Mouse (Mus musculus) heart, embryonic 13.5 days (tissue): ENCODE data around the gene Slc12a3. TPM values are rescaled to one million over a fixed set of nuclear protein-coding genes. Genes with fewer than 3 reads are reported as not detected.

Experiments
- ATAC-seq: fragments of 200-750 bp; cut with Nextera tagmentation; 2 replicates; pipeline ENCODE4 v1.8.0; 2017; ENCODE audit warnings: moderate TSS enrichment; ENCODE audit not compliant: insufficient number of reproducible peaks, low FRiP score, low TSS enrichment; ENCODE audit errors: extremely low read depth
- H3K27ac ChIP-seq: fragments of 300-500 bp; sonication (generic); replicated peaks from 2 replicates; pipeline ENCODE4 v1.5.1; 2015; ENCODE audit warnings: moderate library complexity, mild to moderate bottlenecking, inconsistent platforms
- H3K27me3 ChIP-seq: fragments of 300-500 bp; sonication (generic); replicated peaks from 2 replicates; pipeline ENCODE4 v1.6.1; 2015; ENCODE audit warnings: mild to moderate bottlenecking, inconsistent platforms
- H3K36me3 ChIP-seq: fragments of 300-500 bp; sonication (generic); 2 replicates; pipeline ENCODE4 v1.6.1; 2015; ENCODE audit warnings: mild to moderate bottlenecking, inconsistent platforms
- H3K4me1 ChIP-seq: fragments of 300-500 bp; sonication (generic); 2 replicates; pipeline ENCODE4 v1.6.1; 2015; ENCODE audit warnings: inconsistent platforms
- H3K4me2 ChIP-seq: fragments of 300-500 bp; sonication (generic); 2 replicates; pipeline ENCODE4 v1.6.1; 2015; ENCODE audit warnings: inconsistent platforms, mild to moderate bottlenecking, moderate library complexity
- H3K4me3 ChIP-seq: fragments of 300-500 bp; sonication (generic); 2 replicates; pipeline ENCODE4 v1.5.1; 2015; ENCODE audit warnings: moderate library complexity, mild to moderate bottlenecking, inconsistent platforms
- H3K9ac ChIP-seq: fragments of 300-500 bp; sonication (generic); 2 replicates; pipeline ENCODE4 v1.6.1; 2015; ENCODE audit warnings: inconsistent platforms, mild to moderate bottlenecking, moderate library complexity
- H3K9me3 ChIP-seq: fragments of 300-500 bp; sonication (generic); 2 replicates; pipeline ENCODE4 v1.6.1; 2016; ENCODE audit warnings: inconsistent platforms
- WGBS: fragments of 180-500 bp; shearing (Covaris S2); methylation state at CpG from one replicate; pipeline ENCODE4 v1.1.7; 2015; ENCODE audit warnings: mixed read lengths; 5-methylcytosine and 5-hydroxymethylcytosine counted together
- polyA plus RNA-seq: library from polyadenylated mRNA; unstranded; fragments of >200 nt; fragmentation: Nextera tagmentation; extraction: Ambion mirVana; gene quantifications from 2 replicates; pipeline ENCODE4 v1.2.1, GENCODE M21; 2015

Slc12a3 gene
- polyA plus RNA-seq, 1 experiment from 2014 or later: not detected

DNA sequence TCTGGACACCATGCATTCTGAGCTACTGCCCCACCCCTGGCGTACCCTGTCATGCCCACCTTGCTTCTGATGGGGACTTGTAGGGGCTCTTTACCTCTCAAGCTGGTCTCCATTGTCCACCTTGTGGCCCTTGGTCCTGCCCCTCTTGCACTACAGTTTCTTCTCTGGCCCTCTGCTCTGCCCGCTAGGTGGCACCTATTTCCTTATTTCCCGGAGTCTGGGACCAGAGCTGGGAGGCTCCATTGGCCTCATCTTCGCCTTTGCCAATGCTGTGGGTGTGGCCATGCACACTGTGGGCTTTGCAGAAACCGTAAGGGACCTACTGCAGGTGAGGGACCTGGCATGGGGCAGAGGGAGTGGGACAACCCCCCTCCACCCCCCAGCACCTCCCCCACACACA, 4.3 kb downstream of the Slc12a3 start:
- no peak for ATAC-seq
- 44% methylated on average over 5 of the region's 5 CpGs for WGBS
- Histone ChIP-seq H3K4me3 (no peak overlapping the region), H3K27ac (no peak overlapping the region), H3K9ac (no peak overlapping the region), H3K27me3 (peaks cover 31% of the 10 kb centered on the region), H3K9me3 (no peaks in the 10 kb centered on the region), H3K36me3 (no peaks in the 10 kb centered on the region), H3K4me1 (no peaks in the 10 kb centered on the region), H3K4me2 (no peak overlapping the region)

GRCm38 (mm10) chr8:94337559-94337958, 8.6 kb downstream of the Slc12a3 start:
- Histone ChIP-seq H3K27me3 (0 out of 2 replicates have a peak, but pooled peaks cover 5% of the 10 kb centered on the region), H3K4me2 (no peak overlapping the region), H3K9me3 (no peaks in the 10 kb centered on the region), H3K9ac (no peak overlapping the region), H3K4me3 (no peak overlapping the region), H3K4me1 (no peaks in the 10 kb centered on the region), H3K27ac (no peak overlapping the region), H3K36me3 (no peaks in the 10 kb centered on the region)
- 68% methylated on average over 8 of the region's 8 CpGs for WGBS
- no peak for ATAC-seq

- Histone ChIP-seq H3K4me1 (peaks cover 5% of the 10 kb centered on the region; the same call in 1 of the 2 replicates), H3K9me3 (no peaks in the 10 kb centered on the region), H3K4me3 (no peak overlapping the region), H3K36me3 (no peaks in the 10 kb centered on the region), H3K9ac (no peak overlapping the region), H3K27ac (no peak overlapping the region), H3K27me3 (0 out of 2 replicates have a peak, but pooled peaks cover 5% of the 10 kb centered on the region), H3K4me2 (no peak overlapping the region)
- ATAC-seq: no peak
- WGBS: 69% methylated on average over 7 of the region's 7 CpGs
Observed at GRCm38 (mm10) chr8:94340796-94341195, 11.8 kb downstream of the Slc12a3 start.

- H3K4me3 ChIP-seq: no peak overlapping the region
- H3K4me1 ChIP-seq: peaks cover 5% of the 10 kb centered on the region; the same call in 1 of the 2 replicates
- no peak overlapping the region for H3K9ac ChIP-seq
- WGBS: 83% methylated on average over 10 of the region's 10 CpGs
- H3K27ac ChIP-seq: no peak overlapping the region
- 0 out of 2 replicates have a peak, but pooled peaks cover 5% of the 10 kb centered on the region for H3K27me3 ChIP-seq
- H3K9me3 ChIP-seq: no peaks in the 10 kb centered on the region
- ATAC-seq: no peak
- no peaks in the 10 kb centered on the region for H3K36me3 ChIP-seq
- no peak overlapping the region for H3K4me2 ChIP-seq
Observed at GRCm38 (mm10) chr8:94342691-94343090, 13.7 kb downstream of the Slc12a3 start.

- no peak overlapping the region for H3K4me2 ChIP-seq
- H3K27ac ChIP-seq: no peak overlapping the region
- no peak overlapping the region for H3K9ac ChIP-seq
- H3K36me3 ChIP-seq: no peaks in the 10 kb centered on the region
- H3K9me3 ChIP-seq: no peaks in the 10 kb centered on the region
- peaks cover 5% of the 10 kb centered on the region; the same call in 1 of the 2 replicates for H3K4me1 ChIP-seq
- no peak overlapping the region for H3K4me3 ChIP-seq
- ATAC-seq: no peak
- H3K27me3 ChIP-seq: 0 out of 2 replicates have a peak, but pooled peaks cover 5% of the 10 kb centered on the region
- 8% methylated on average over 6 of the region's 6 CpGs for WGBS
Observed at GRCm38 (mm10) chr8:94343290-94343689, 14.3 kb downstream of the Slc12a3 start.

- no peak for ATAC-seq
- H3K36me3 ChIP-seq: no peaks in the 10 kb centered on the region
- no peak overlapping the region for H3K9ac ChIP-seq
- H3K27ac ChIP-seq: no peak overlapping the region
- H3K4me2 ChIP-seq: no peak overlapping the region
- no peak overlapping the region for H3K4me3 ChIP-seq
- no peaks in the 10 kb centered on the region for H3K9me3 ChIP-seq
- peaks cover 5% of the 10 kb centered on the region; the same call in 1 of the 2 replicates for H3K4me1 ChIP-seq
- WGBS: 77% methylated on average over 11 of the region's 11 CpGs
- 0 out of 2 replicates have a peak, but pooled peaks cover 5% of the 10 kb centered on the region for H3K27me3 ChIP-seq
Observed at GRCm38 (mm10) chr8:94343778-94344320, 14.8 kb downstream of the Slc12a3 start.

DNA sequence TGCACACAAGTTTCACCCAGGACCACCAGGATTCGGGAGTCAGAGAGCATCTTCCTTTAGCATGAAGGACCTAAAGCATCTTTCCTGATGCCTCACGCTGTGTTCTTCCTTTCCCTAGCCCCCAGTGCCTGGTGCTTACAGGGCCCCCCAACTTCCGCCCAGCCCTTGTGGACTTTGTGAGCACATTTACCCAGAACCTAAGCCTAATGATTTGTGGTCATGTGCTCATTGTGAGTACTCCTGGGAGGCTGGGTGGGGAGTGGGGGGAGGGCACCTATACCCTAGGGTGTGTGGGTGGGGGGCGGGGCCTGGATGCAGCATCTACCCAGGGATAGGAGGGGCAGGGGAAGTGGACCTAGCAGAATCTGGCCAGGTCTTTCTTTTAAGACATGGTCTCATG, 16.7 kb downstream of the Slc12a3 start:
- Histone ChIP-seq H3K4me3 (no peak overlapping the region), H3K9ac (no peak overlapping the region), H3K27me3 (0 out of 2 replicates have a peak, but pooled peaks cover 5% of the 10 kb centered on the region), H3K9me3 (no peaks in the 10 kb centered on the region), H3K27ac (no peak overlapping the region), H3K4me1 (peaks cover 5% of the 10 kb centered on the region; the same call in 1 of the 2 replicates), H3K4me2 (no peak overlapping the region), H3K36me3 (no peaks in the 10 kb centered on the region)
- 78% methylated on average over 4 of the region's 4 CpGs for WGBS
- ATAC-seq: no peak

GRCm38 (mm10) chr8:94346264-94346663, 17.3 kb downstream of the Slc12a3 start:
- ATAC-seq: no peak
- no peak overlapping the region for H3K4me3 ChIP-seq
- H3K27me3 ChIP-seq: 0 out of 2 replicates have a peak, but pooled peaks cover 5% of the 10 kb centered on the region
- peaks cover 5% of the 10 kb centered on the region; the same call in 1 of the 2 replicates for H3K4me1 ChIP-seq
- WGBS: 84% methylated on average over 13 of the region's 13 CpGs
- no peaks in the 10 kb centered on the region for H3K9me3 ChIP-seq
- no peak overlapping the region for H3K4me2 ChIP-seq
- no peak overlapping the region for H3K9ac ChIP-seq
- H3K36me3 ChIP-seq: no peaks in the 10 kb centered on the region
- no peak overlapping the region for H3K27ac ChIP-seq

DNA sequence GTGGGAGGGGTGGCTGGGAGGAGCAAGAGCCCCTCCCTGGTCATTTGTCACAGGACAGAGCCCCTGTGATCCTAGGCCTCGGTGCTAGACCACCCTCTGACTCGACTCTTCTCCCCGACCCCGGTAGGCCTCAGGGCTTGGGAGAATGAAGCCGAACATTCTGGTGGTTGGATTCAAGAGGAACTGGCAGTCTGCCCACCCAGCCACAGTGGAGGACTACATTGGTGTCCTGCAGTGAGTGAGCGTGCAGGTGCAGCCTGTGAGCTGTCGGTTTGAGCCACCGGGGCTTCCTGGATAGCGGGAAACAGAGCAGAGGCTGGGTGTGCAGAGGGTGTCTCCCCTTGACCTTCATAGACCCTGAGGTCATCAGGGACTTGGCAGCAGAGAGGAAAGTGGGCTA, 19.4 kb downstream of the Slc12a3 start:
- ATAC-seq: no peak
- no peak overlapping the region for H3K4me2 ChIP-seq
- H3K27ac ChIP-seq: no peak overlapping the region
- H3K36me3 ChIP-seq: no peaks in the 10 kb centered on the region
- H3K9ac ChIP-seq: no peak overlapping the region
- no peak overlapping the region for H3K4me3 ChIP-seq
- 62% methylated on average over 9 of the region's 9 CpGs for WGBS
- no peaks in the 10 kb centered on the region for H3K27me3 ChIP-seq
- peaks cover 4% of the 10 kb centered on the region; the same call in 1 of the 2 replicates for H3K4me1 ChIP-seq
- no peaks in the 10 kb centered on the region for H3K9me3 ChIP-seq

- 74% methylated on average over 7 of the region's 7 CpGs for WGBS
- no peaks in the 10 kb centered on the region for H3K27me3 ChIP-seq
- no peaks in the 10 kb centered on the region for H3K9me3 ChIP-seq
- ATAC-seq: no peak
- no peak overlapping the region for H3K4me2 ChIP-seq
- no peaks in the 10 kb centered on the region for H3K36me3 ChIP-seq
- H3K9ac ChIP-seq: no peak overlapping the region
- no peak overlapping the region for H3K27ac ChIP-seq
- peaks cover 25% of the 10 kb centered on the region for H3K4me1 ChIP-seq
- H3K4me3 ChIP-seq: no peak overlapping the region
Observed at GRCm38 (mm10) chr8:94354069-94354531, 25.1 kb downstream of the Slc12a3 start.

GRCm38 (mm10) chr8:94354571-94354970, 25.6 kb downstream of the Slc12a3 start:
- H3K36me3 ChIP-seq: no peaks in the 10 kb centered on the region
- H3K4me1 ChIP-seq: peaks cover 27% of the 10 kb centered on the region
- no peak for ATAC-seq
- H3K27ac ChIP-seq: no peak overlapping the region
- H3K4me2 ChIP-seq: no peak overlapping the region
- WGBS: 57% methylated on average over 4 of the region's 4 CpGs
- no peak overlapping the region for H3K4me3 ChIP-seq
- no peaks in the 10 kb centered on the region for H3K27me3 ChIP-seq
- no peak overlapping the region for H3K9ac ChIP-seq
- no peaks in the 10 kb centered on the region for H3K9me3 ChIP-seq

GRCm38 (mm10) chr8:94357220-94357619, 28.2 kb downstream of the Slc12a3 start:
- WGBS: 31% methylated on average over 6 of the region's 6 CpGs
- H3K27ac ChIP-seq: peak overlapping the region; percentile 76
- H3K9me3 ChIP-seq: no peaks in the 10 kb centered on the region
- no peak overlapping the region for H3K4me2 ChIP-seq
- no peaks in the 10 kb centered on the region for H3K36me3 ChIP-seq
- H3K4me1 ChIP-seq: peaks cover 30% of the 10 kb centered on the region
- H3K9ac ChIP-seq: no peak overlapping the region
- no peak for ATAC-seq
- H3K27me3 ChIP-seq: no peaks in the 10 kb centered on the region
- H3K4me3 ChIP-seq: no peak overlapping the region
